11 mouse cellular contexts compared by ENCODE assay signal in the genomic region with DNA sequence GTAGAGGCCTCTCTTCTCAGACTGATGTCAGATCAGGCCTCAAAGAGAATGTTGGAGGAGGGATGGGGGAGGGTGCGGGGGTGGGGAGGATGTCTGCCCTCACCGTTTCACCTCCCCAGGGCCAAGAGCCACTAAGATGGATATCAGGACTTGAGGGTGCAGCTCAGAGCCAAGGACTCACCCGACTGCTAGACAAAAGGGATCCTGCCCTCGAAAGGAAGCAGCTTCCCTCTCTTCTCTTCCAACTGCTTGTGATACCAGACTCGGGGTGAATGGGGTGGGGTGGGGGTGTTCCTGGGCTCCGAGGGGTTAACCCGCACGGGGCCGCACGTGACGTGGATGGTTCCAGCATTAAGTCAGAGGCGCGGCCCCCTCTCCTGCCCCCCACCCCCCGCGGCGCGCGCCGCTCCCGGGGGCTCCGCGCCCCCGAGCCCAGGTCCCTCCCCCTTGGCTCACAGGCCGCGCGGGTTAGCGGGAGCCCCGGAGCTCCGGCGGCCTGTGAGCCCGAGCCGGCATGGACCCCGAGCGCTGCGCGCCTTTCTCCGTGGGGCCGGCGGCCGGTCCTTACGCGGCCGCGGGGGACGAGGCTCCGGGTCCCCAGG. TPM values are rescaled to one million over a fixed set of nuclear protein-coding genes. Genes with fewer than 3 reads are reported as not detected.
DNase-seq lines count a peak whose midpoint lies in the region; ATAC-seq lines count a peak whose summit lies in the region.
"Had no signal": no experiment of that assay in that cellular context is flagged by ENCODE, and none has a peak within 500 bp of the region (broad histone marks: within the 10 kb centered on the region; RNA-seq: fewer than 3 reads in every experiment).

A gene (plus strand): TSS at position 370 of the 602 bp plus-strand sequence.

- ATAC-seq in heart, embryonic 11.5 days (replicated peaks; ENCODE audit: insufficient number of reproducible peaks, low FRiP score, low TSS enrichment), result 0 out of 2 replicates have a peak, but pooled peaks have one; percentile 43
- peak; percentile 30; the same call in 1 of the 2 replicates for ATAC-seq in hindbrain, embryonic 12.5 days (ENCODE audit: low FRiP score)
- peak; percentile 31; the same call in 1 of the 2 replicates for ATAC-seq in midbrain, embryonic 11.5 days (ENCODE audit: low FRiP score)
- no peak for ATAC-seq in erythroid progenitor cell, adult 5-6 weeks (replicated peaks; ENCODE audit: low FRiP score, poor library complexity, severe bottlenecking)

- H3K27me3 ChIP-seq in heart, embryonic 11.5 days (ENCODE audit: control insufficient read depth, insufficient read depth, low read length), result peaks cover 80% of the 10 kb centered on the region
- peaks cover 91% of the 10 kb centered on the region for H3K27me3 ChIP-seq in hindbrain, embryonic 12.5 days
- H3K27me3 ChIP-seq in midbrain, embryonic 11.5 days (ENCODE audit: control insufficient read depth, insufficient read depth, low read length), result peaks cover 66% of the 10 kb centered on the region

- DNase-seq in heart, adult 9 months (ENCODE audit: low spot score in 2 of 2), result no peak
- peak; percentile 28 for DNase-seq in ZHBTc4 (ENCODE audit: low read depth, low spot score)
- DNase-seq in midbrain, embryonic 11.5 days (ENCODE audit: low spot score, missing footprints), result no peak
- no peak for DNase-seq in cerebellum, postnatal 36 days
- no peak for DNase-seq in left cerebral cortex, postnatal 25 days (ENCODE audit: low spot score in 2 of 2)
- DNase-seq: gastrocnemius, postnatal 25 days; thymus, postnatal 14 days had no signal

- peak within 1 kb of the TSS; percentile 34; the same call in 1 of the 2 replicates for H3K9ac ChIP-seq in heart, embryonic 11.5 days (ENCODE audit: low read depth, low read length)
- H3K9ac ChIP-seq in hindbrain, embryonic 12.5 days, result peak within 1 kb of the TSS; percentile 54
- peak within 1 kb of the TSS; percentile 46 for H3K9ac ChIP-seq in midbrain, embryonic 11.5 days (ENCODE audit: low read length)

- peaks cover 11% of the 10 kb centered on the region for H3K4me1 ChIP-seq in heart, embryonic 11.5 days (ENCODE audit: control insufficient read depth, insufficient read depth, low read length)
- H3K4me1 ChIP-seq in hindbrain, embryonic 12.5 days, result peaks cover 18% of the 10 kb centered on the region
- peaks cover 10% of the 10 kb centered on the region for H3K4me1 ChIP-seq in midbrain, embryonic 11.5 days (ENCODE audit: control insufficient read depth, insufficient read depth, low read length)

- H3K9me3 ChIP-seq in heart, embryonic 11.5 days (replicated peaks; ENCODE audit: control insufficient read depth, low read length), result no peaks in the 10 kb centered on the region
- H3K9me3 ChIP-seq in hindbrain, embryonic 12.5 days (replicated peaks), result no peaks in the 10 kb centered on the region
- no peaks in the 10 kb centered on the region for H3K9me3 ChIP-seq in midbrain, embryonic 11.5 days (ENCODE audit: control insufficient read depth, low read length)

- H3K4me2 ChIP-seq in heart, embryonic 11.5 days, result peak within 1 kb of the TSS; percentile 80
- H3K4me2 ChIP-seq in hindbrain, embryonic 12.5 days (replicated peaks), result peak within 1 kb of the TSS; percentile 66
- peak within 1 kb of the TSS; percentile 64 for H3K4me2 ChIP-seq in midbrain, embryonic 11.5 days

- peak within 1 kb of the TSS; percentile 46 for H3K4me3 ChIP-seq in heart, embryonic 11.5 days (ENCODE audit: low read depth, low read length)
- peak within 1 kb of the TSS; percentile 37 for H3K4me3 ChIP-seq in hindbrain, embryonic 12.5 days
- H3K4me3 ChIP-seq in midbrain, embryonic 11.5 days (ENCODE audit: low read depth, low read length), result peak within 1 kb of the TSS; percentile 41

- intact Hi-C loops in left cerebral cortex, postnatal 25 days (cut with DNase I), result no loop called here

- H3K36me3 ChIP-seq in heart, embryonic 11.5 days (ENCODE audit: control insufficient read depth, insufficient read depth, low read length), result no peaks in the 10 kb centered on the region
- H3K36me3 ChIP-seq in hindbrain, embryonic 12.5 days, result no peaks in the 10 kb centered on the region
- H3K36me3 ChIP-seq in midbrain, embryonic 11.5 days (ENCODE audit: control insufficient read depth, insufficient read depth, low read length), result no peaks in the 10 kb centered on the region

- whole genome bisulfite sequencing in heart, embryonic 11.5 days (ENCODE audit: insufficient replicate concordance), result 1% methylated on average over 30 of the region's 46 CpGs
- WGBS in hindbrain, embryonic 12.5 days, result under 1% methylated on average over 37 of the region's 46 CpGs
- WGBS in midbrain, embryonic 11.5 days, result 1% methylated on average over 44 of the region's 46 CpGs

- H3K27ac ChIP-seq in heart, embryonic 11.5 days (ENCODE audit: low read depth, low read length), result no peak within 1 kb of the TSS
- H3K27ac ChIP-seq in hindbrain, embryonic 12.5 days, result no peak within 1 kb of the TSS
- H3K27ac ChIP-seq in midbrain, embryonic 11.5 days (ENCODE audit: low read depth, low read length), result no peak within 1 kb of the TSS

RNA-seq across cellular contexts. Expression of the gene that starts here (rescaled TPM):
- polyA plus RNA-seq in heart, embryonic 11.5 days (2014; fragmentation: Nextera tagmentation; extraction: Ambion mirVana), result 1.1 and 1.7 TPM in 2 replicates
- 0.40 and 0.60 TPM in 2 replicates for polyA plus RNA-seq in hindbrain, embryonic 12.5 days (2016; fragmentation: Nextera tagmentation; extraction: Ambion mirVana)
- 2.8 and 3.3 TPM in 2 replicates for polyA plus RNA-seq in midbrain, embryonic 11.5 days (2014; fragmentation: Nextera tagmentation; extraction: Ambion mirVana)
- total RNA-seq in erythroid progenitor cell, adult 5-6 weeks (2015; ENCODE audit: low replicate concordance), result not detected in 2 replicates
- not detected in 2 replicates for total RNA-seq in erythroid progenitor cell, adult 5-6 weeks (2017; ENCODE audit: low replicate concordance)
- total RNA-seq in left cerebral cortex, postnatal 25 days (2021), result under 1 TPM; 0.87 to 0.94 TPM
- total RNA-seq: gastrocnemius, postnatal 25 days had no signal
- polyA plus RNA-seq: C2C12 had no signal

Comparison
In these comparisons a context has a peak if more than half of its experiments do, and no peak if none do; other contexts are left out.
1. Peak in ATAC-seq, H3K4me3 ChIP-seq, H3K9ac ChIP-seq and H3K4me2 ChIP-seq in hindbrain, embryonic 12.5 days; RNA of the gene not detected or under 1 TPM.